Mouse (Mus musculus) brown adipose tissue, adult 24 weeks (tissue): ENCODE results near the gene Gpr155. TPM values are rescaled to one million over a fixed set of nuclear protein-coding genes. Genes with fewer than 3 reads are reported as not detected.

ENCODE experiments used
- H3K27ac ChIP-seq: fragments of 200-500 bp; replicated peaks from 2 replicates; pipeline ENCODE4 v1.5.1; 2012; ENCODE audit warnings: low read depth, mild to moderate bottlenecking, low read length
- H3K4me1 ChIP-seq: fragments of 200-500 bp; 2 replicates; pipeline ENCODE4 v1.6.1; 2012; ENCODE audit warnings: low read length, mixed read lengths; ENCODE audit not compliant: control insufficient read depth, insufficient read depth, insufficient read length
- H3K4me3 ChIP-seq: fragments of 200-500 bp; 2 replicates; pipeline ENCODE4 v1.5.1; 2012; ENCODE audit warnings: low read depth, mild to moderate bottlenecking, low read length, moderate library complexity; ENCODE audit not compliant: insufficient read depth
- polyA plus RNA-seq: library from polyadenylated mRNA; stranded (reverse); fragments of >200 nt; gene quantifications from 2 replicates; pipeline ENCODE4 v1.2.4, GENCODE M21; 2012; ENCODE audit not compliant: missing spikeins, insufficient read depth, insufficient read length

The Gpr155 gene
- 3.8 and 4.0 TPM in 2 replicates for polyA plus RNA-seq

DNA sequence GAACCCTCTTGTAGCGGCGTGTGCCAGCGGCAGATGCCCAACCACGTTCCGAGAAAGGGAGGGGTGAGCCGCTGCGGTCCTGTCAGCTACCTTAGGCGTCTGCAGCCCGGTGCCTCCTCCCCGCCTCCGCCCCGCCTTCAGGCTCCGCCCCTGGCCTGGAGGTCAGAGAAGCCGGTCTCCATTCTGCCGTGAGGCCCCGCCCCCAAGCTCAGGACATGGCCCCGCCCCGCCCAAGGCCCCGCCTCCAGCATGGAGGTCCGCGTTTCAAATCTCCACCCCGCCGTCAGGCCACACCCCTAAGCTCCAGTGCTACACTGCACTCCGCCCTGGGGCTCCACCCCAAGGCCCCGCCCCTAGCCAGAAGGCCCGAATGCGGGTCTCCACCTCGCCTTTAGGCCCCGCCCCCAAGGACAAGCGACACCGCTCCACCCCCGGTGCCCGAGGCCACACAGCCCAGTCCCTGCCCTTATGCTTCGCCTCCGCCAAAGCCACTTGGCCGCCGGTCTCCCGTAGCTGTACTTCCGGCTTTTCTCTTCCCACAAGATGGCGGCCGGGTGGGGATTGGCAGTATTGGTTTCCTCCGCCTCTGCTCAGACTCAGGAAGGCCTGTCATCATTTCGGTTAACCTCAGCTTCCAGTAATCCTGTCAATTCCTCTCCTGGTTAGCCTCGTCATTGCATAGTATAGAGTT, at the start of gene Gpr155:
Gene Gpr155 (minus strand): TSS at position 217 of the 691 bp plus-strand sequence.
- H3K4me3 ChIP-seq, result peak within 1 kb of the TSS; percentile 76
- peak within 1 kb of the TSS; percentile 76 for H3K27ac ChIP-seq
- no peaks in the 10 kb centered on the region for H3K4me1 ChIP-seq

GRCm38 (mm10) chr2:73435847-73436246, 49.5 kb upstream of the Gpr155 start:
- H3K4me1 ChIP-seq, result no peaks in the 10 kb centered on the region
- H3K4me3 ChIP-seq, result no peak overlapping the region

GRCm38 (mm10) chr2:73431959-73432396, 45.6 kb upstream of the Gpr155 start:
- Histone ChIP-seq H3K4me1 (no peaks in the 10 kb centered on the region), H3K27ac (no peak overlapping the region), H3K4me3 (no peak overlapping the region)

More at GRCm38 (mm10) chr2:73435847-73436246, 49.5 kb upstream of the Gpr155 start:
- H3K27ac ChIP-seq, result no peak overlapping the region

DNA sequence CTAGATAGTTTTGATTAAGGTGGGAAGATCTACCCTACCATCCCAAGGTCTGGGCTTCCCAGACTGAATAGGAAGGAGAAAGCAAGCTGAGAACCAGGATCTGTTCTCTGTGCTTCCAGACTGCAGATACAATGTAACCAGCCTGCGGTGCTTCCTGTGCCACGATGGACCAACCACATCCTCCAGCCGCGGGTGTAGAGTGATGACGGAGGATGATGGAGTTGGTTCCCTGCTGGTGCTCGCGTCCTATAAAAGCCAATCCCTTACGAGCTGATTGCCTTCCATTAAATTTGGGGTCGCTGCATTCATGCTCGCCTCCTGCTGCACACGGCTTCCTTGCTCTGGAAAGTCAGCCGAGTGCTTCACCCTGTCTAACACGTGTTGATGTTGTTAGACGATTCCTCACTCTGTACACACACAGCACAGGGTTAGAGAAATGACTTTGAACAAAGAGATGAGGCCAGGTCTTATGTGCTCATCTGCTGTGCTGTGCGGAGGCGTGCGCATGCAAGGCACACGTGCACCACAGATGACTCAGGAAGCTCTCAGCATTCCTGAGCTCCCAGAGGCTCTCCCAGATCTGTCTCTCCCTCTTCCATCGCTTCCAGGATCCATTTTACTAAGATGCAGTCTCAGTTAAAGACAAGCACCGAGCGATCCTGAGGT, 42.6 kb upstream of the Gpr155 start:
- no peaks in the 10 kb centered on the region for H3K4me1 ChIP-seq
- no peak overlapping the region for H3K27ac ChIP-seq

GRCm38 (mm10) chr2:73427293-73427692, 40.9 kb upstream of the Gpr155 start:
- H3K4me3 ChIP-seq, result no peak overlapping the region
- H3K4me1 ChIP-seq, result no peaks in the 10 kb centered on the region
- no peak overlapping the region for H3K27ac ChIP-seq

More for the DNA sequence above, 42.6 kb upstream of the Gpr155 start:
- no peak overlapping the region for H3K4me3 ChIP-seq

- no peaks in the 10 kb centered on the region for H3K4me1 ChIP-seq
- H3K27ac ChIP-seq, result no peak overlapping the region
- H3K4me3 ChIP-seq, result no peak overlapping the region
These were observed 39.5 kb upstream of the Gpr155 start for GRCm38 (mm10) chr2:73425822-73426221.

DNA sequence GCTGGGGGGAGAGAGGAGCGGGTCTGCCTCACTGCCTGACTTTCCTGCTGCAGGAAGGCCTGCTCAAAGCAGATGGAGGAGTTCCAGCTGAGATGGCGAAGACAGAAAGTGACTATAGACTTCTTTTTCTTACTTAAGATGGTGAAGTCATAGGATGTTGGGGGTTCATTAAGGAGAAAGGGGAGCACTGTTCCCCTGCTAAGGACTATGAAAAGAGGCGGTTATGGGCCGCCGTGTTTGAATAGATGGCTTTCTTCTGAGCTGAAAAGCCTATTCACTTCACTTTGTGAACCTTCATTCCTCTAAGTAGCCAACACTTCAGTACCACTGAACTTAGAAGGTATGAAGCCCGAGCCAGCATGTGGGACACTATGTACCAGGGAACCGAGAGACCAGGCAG, 33.4 kb upstream of the Gpr155 start:
- Histone ChIP-seq H3K27ac (no peak overlapping the region), H3K4me3 (no peak overlapping the region)

DNA sequence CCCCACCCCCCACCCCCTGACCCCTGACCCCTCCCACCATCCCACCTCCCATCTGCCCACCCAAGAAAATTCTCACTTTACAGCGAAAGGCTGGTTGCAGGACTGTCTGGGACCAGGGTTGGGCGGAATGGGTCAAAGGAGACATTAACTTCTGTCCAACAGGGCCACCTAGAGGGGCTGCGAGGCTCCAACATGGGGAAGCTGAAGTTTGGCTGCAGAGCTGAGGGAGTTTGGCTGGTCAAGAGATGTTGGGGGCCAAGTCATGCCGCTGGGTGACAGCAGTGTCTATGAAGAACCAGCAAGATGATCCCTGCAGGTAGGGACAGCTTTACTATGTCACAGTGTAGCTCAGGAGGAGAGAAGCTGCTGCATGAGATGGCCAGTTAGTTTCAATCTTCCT, 32.9 kb upstream of the Gpr155 start:
- no peaks in the 10 kb centered on the region for H3K4me1 ChIP-seq

More for the DNA sequence above, 33.4 kb upstream of the Gpr155 start:
- H3K4me1 ChIP-seq, result no peaks in the 10 kb centered on the region

GRCm38 (mm10) chr2:73415892-73416291, 29.5 kb upstream of the Gpr155 start:
- H3K27ac ChIP-seq, result no peak overlapping the region
- H3K4me1 ChIP-seq, result no peaks in the 10 kb centered on the region

More for the DNA sequence above, 32.9 kb upstream of the Gpr155 start:
- Histone ChIP-seq H3K27ac (no peak overlapping the region), H3K4me3 (no peak overlapping the region)

GRCm38 (mm10) chr2:73410076-73410475, 23.7 kb upstream of the Gpr155 start:
- H3K27ac ChIP-seq, result no peak overlapping the region
- H3K4me1 ChIP-seq, result no peaks in the 10 kb centered on the region
- H3K4me3 ChIP-seq, result no peak overlapping the region

More at GRCm38 (mm10) chr2:73415892-73416291, 29.5 kb upstream of the Gpr155 start:
- H3K4me3 ChIP-seq, result no peak overlapping the region

- no peaks in the 10 kb centered on the region for H3K4me1 ChIP-seq
- no peak overlapping the region for H3K27ac ChIP-seq
- H3K4me3 ChIP-seq, result no peak overlapping the region
These were observed 21.3 kb upstream of the Gpr155 start for GRCm38 (mm10) chr2:73407662-73408061.

DNA sequence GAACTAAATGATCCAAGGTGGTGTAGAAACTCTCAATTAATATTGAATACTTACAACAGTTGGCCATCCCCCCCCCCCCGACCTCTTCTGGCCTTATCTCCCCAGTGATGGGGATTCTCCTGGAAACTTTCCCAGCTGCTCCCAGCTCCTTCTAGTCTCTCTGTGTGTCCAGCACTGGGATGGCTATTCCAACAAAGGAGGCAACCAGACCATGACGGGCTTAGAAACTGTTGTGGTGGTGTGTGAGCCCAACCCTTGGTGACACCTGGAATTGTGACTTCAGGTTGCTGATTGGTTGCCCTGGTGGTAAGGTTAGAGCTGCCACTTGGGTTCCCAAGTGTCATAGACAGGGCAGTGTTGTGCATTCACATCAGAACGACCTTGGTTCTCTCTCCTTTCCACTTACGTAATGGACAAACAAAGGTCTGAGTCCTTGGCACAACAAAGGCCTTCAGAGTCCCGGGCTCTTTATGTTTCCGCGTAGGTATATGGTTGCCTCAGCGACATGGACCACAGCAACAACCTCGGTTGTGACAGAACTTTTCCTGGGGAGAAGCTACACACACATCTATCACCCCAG, 20.1 kb upstream of the Gpr155 start:
- Histone ChIP-seq H3K27ac (no peak overlapping the region), H3K4me3 (no peak overlapping the region), H3K4me1 (no peaks in the 10 kb centered on the region)

- Histone ChIP-seq H3K4me1 (no peaks in the 10 kb centered on the region), H3K4me3 (no peak overlapping the region), H3K27ac (no peak overlapping the region)
These were observed 18.6 kb upstream of the Gpr155 start for GRCm38 (mm10) chr2:73404980-73405379.

- Histone ChIP-seq H3K4me3 (no peak overlapping the region), H3K4me1 (no peaks in the 10 kb centered on the region), H3K27ac (no peak overlapping the region)
These were observed 18.1 kb upstream of the Gpr155 start for GRCm38 (mm10) chr2:73404442-73404841.

DNA sequence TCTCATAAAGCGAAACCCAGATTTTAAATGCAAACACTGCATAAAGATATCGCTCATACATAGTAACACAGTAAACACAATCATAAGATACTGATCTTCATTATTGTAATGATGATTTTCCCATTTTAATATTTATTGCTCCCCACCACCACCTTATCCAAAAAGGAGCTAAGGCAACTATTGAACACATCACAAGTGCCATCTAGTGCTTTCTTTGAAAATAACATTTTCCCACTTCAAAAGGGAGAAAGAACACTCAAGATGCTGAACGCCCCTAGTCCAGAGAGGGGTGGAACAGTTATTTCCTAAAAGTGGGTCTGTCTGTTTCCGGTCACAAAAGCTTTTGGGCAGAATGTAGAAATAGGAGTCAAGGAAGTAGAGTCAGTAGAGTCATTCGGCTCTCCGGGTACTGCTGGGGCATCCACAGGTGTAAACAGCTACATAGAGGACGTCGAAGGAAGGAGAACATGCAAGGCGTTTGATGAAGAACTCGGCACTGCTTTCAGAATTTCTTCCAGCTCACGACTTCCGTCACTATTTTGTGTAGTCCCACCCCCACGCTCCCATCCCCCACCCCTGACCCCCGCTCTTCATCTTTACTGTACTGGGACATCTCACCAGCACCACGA, 17.1 kb upstream of the Gpr155 start:
- no peak overlapping the region for H3K27ac ChIP-seq
- no peaks in the 10 kb centered on the region for H3K4me1 ChIP-seq
- no peak overlapping the region for H3K4me3 ChIP-seq
